Mouse (Mus musculus): ENCODE measurements around the gene Dennd5b.
"Not testable (repeated sequence)": the region's sequence is repeated elsewhere in the genome, so short reads cannot be mapped to it uniquely, and the experiment has no call there.

The Dennd5b gene

GRCm38 (mm10) chr6:149010766-149011301 is 90.6 kb downstream of the Dennd5b start:
- DNase-seq (ENCODE audit: low spot score in 2 of 2): no peak

- DNase-seq (ENCODE audit: low spot score in 2 of 2): no peak
These were observed 96.5 kb downstream of the Dennd5b start for GRCm38 (mm10) chr6:149005009-149005408.

GRCm38 (mm10) chr6:148994327-148994999 is 107.0 kb downstream of the Dennd5b start:
- no peak for DNase-seq (ENCODE audit: low spot score in 2 of 2)

DNA sequence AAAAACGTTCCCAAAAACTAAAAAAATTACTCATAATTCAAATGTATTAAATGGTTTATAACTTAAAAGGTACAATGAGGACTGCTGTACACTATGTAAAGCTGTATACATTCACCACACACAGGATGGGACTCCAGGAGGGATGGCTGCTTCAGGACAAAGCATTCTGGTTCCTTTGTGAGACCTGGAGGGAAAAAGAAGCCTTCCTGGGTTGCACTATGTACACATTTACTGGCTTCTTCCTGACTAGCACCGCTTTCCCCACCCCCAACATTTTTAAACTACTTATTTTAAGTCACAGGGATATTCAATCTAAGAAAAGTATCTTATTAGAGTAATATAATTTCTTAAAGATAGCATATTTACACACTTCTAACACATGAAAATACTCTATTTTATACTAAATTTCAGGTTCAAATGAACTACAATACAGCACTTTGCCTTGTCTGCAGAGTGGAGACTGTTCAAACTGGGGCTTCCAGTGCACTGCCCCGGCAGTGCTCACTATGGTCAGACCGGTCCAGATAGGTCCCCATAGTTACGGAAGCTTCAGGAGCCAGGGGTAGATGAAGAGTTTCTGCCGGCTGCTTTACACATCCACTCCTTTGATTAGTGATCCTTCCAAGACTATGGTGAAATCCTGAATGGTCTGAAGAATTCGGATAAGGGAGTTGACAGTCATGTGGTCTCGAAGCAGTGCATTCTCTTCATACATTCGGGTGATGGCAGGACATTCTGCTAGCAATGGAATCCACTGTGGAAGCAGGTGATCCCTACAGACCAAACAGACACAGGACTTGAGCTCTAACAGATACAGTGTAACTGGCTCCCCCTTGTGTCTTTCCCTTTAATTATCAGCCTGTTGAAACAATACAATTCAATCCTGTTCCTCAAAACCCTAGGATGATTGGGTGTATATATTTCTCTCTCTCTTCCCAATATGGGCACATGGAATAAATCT is 108.1 kb downstream of the Dennd5b start:
- DNase-seq (ENCODE audit: low spot score in 2 of 2): no peak

GRCm38 (mm10) chr6:148992373-148993116 is 108.9 kb downstream of the Dennd5b start:
- DNase-seq (ENCODE audit: low spot score in 2 of 2): no peak

DNA sequence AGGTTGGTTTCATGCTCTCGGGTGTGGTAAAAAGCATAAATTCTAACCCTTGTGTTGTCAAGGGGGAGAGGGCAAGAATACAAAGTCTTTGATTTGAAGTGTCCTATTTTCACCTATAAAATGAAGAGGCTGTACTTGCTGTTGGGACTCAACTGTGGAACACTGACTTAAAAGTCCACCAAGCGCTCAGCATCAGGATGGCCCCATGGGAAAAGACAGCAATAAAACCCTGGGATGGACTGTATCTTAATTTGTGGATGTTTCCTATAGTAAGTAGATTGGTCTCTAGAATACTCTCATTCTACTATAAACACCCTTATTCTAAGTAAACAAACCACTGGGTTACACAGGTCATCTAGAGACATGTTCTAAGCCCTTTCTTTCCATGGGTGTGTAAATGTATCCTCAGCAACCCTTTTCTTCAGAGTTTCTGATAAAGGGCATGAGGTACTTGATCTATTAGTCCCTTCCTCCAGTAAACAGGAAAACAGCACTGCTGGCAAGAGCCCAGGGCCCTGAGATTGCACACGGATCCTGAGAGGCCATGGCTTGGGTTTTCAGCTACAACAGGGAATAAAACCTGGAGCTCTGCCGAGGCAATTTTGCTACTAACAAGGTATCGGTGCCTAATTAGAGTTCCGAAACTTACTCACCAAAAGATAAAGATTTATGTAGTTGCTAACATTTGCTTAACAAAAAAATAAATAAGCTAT is 109.7 kb downstream of the Dennd5b start:
- DNase-seq (ENCODE audit: low spot score in 2 of 2): no peak

DNA sequence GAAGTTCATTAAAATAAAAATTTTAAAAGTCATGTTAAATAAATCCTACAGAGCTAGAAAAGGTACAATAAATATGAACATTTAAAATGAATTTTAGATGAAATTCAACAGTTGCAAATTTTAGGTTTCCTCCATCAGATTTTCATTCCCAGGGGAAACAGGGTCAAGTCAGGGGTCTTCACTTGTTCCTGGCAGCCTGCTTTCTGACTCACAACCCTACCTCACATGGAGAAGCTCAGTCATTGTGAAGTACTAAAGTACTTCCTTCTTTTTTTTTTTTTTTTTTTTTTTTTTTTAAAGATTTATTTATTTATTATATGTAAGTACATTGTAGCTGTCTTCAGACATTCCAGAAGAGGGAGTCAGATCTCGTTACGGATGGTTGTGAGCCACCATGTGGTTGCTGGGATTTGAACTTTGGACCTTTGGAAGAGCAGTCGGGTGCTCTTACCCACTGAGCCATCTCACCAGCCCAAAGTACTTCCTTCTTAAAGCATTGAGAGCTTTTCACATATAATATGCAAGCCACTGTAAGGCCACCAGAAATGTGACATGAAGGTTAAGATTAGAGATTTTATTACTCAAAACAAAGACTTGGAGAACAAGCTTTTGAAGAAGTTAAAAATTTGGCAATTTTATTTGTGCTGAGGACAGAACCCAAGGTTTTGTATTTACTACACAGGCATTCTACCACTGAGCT is 111.5 kb downstream of the Dennd5b start:
- DNase-seq (ENCODE audit: low spot score in 2 of 2): not testable (repeated sequence)

- peak in 1 of 2 experiments; percentile 16 for DNase-seq (ENCODE audit: low spot score in 2 of 2)
These were observed 115.5 kb downstream of the Dennd5b start for GRCm38 (mm10) chr6:148986003-148986402.

GRCm38 (mm10) chr6:148980495-148980894 is 121.0 kb downstream of the Dennd5b start:
- no peak for DNase-seq (ENCODE audit: low spot score in 2 of 2)

DNA sequence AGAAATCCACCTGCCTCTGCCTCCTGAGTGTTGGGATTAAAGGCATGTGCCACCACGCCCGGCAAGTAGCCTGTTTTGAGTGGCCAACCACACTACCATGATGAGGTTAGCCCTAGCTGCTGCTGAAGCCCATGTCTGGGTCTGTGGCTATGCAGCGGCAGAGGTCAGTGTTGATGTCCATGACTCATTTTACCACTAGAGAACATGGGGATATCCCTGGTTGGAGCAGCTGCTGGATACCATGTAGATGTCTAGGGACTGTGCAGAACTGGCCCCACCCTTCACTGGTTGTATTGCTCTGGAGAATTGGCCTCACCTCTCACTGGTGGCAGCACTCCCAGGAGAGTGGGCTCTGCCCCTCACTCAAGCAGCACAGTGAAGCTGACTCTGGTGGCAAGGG is 126.4 kb downstream of the Dennd5b start:
- DNase-seq (ENCODE audit: low spot score in 2 of 2): no peak

DNA sequence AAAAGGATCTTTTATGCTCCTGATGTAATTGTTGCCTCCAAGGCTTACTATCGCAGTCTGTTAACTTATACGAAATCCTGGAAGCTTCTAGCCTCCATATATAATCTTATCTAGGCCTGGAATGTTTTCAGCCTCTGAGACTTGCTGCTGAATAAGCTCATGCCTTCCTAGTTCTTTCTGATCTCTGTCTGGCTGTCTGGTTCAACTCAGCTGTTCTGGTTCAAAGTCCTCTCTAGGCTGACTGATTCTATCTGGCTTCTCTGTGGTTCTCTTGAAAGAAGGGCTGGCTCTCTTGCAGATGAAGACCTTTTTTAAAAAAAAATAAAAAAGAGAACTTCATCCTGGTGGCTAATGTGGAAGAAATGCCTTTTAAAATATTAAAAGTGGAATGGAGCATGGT is 128.6 kb downstream of the Dennd5b start:
- no peak for DNase-seq (ENCODE audit: low spot score in 2 of 2)

GRCm38 (mm10) chr6:148972059-148972848 is 129.2 kb downstream of the Dennd5b start:
- no peak for DNase-seq (ENCODE audit: low spot score in 2 of 2)

DNA sequence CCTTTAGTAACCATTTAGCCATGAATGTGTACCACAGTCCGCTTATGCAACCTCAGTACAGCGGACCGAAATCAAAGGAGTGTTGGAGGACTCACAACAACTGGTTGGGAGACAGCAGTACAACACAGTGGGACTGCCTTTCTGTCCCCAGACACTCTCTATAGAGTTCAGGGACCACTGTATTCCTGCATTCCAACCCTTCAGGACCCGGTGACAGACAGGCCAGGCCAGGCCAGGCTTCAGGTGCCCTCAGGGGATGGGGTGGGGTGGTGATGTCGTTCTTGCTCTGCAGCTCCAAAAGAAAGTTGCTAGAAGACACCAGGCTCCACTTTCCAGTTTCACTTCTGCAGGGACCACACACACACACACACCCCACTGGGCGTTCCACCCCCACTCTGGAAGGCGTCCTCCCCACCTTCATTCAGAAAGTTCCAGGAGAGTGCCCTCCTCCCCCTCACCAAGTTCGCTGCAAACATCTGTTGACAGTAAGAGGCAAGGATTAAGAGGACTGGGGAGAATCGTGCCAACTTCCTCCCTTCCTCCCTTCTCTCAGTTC is 130.0 kb downstream of the Dennd5b start:
- DNase-seq (ENCODE audit: low spot score in 2 of 2): no peak

- DNase-seq (ENCODE audit: low spot score in 2 of 2): no peak
These were observed 140.2 kb downstream of the Dennd5b start for GRCm38 (mm10) chr6:148961285-148961684.

DNA sequence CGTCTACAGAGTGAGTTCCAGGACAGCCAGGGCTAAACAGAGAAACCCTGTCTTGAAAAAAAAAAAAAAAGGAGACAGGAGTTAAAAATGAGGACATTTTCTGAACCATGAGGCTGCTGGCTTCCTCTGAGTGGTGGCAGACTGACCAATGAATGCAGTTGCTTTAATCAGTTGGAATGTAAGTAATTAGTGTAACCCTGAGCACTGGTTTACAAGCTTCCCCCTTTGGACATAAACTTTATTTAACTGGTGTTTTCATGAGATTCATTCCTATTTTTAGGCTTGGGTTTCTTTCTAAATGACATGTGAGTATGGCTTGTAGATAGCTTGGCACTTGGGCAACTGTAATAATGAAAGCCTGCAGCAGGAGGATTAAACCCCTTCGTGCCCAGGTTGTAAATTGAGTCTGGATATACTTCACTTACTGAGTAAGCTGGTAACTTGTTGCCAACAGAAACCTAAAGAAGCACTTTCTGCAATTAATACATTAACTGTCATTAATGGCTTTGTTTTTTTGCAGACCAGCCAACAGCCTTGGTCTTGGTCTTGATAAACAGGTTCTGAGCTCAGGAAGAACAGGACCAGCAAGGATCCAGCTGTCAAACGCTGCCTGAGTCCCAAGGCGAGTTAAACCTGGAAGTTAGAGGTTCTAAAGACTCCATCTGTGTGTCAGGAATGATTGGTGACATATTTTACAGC is 141.8 kb downstream of the Dennd5b start:
- DNase-seq (ENCODE audit: low spot score in 2 of 2): no peak

GRCm38 (mm10) chr6:148958712-148959111 is 142.8 kb downstream of the Dennd5b start:
- DNase-seq (ENCODE audit: low spot score in 2 of 2): no peak

DNA sequence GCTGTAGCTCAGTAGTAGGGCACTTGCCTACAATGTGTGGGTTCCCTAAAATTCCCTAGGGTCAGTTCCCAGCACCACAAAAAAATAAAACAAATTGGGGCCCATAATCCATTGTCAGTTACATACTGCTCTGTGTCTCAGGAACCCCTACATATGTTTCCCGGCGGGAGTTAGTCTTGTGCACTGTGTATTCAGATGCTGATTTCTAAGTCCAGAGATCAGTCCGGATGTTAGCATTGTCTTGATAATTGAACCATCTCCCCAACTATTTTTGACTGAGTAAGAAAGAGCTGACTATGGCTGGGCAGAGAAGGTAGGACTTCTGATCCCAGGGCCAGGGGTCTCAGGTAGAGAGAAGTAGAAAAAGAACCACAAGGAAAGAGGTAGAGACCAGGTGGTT is 144.4 kb downstream of the Dennd5b start:
- no peak for DNase-seq (ENCODE audit: low spot score in 2 of 2)

DNA sequence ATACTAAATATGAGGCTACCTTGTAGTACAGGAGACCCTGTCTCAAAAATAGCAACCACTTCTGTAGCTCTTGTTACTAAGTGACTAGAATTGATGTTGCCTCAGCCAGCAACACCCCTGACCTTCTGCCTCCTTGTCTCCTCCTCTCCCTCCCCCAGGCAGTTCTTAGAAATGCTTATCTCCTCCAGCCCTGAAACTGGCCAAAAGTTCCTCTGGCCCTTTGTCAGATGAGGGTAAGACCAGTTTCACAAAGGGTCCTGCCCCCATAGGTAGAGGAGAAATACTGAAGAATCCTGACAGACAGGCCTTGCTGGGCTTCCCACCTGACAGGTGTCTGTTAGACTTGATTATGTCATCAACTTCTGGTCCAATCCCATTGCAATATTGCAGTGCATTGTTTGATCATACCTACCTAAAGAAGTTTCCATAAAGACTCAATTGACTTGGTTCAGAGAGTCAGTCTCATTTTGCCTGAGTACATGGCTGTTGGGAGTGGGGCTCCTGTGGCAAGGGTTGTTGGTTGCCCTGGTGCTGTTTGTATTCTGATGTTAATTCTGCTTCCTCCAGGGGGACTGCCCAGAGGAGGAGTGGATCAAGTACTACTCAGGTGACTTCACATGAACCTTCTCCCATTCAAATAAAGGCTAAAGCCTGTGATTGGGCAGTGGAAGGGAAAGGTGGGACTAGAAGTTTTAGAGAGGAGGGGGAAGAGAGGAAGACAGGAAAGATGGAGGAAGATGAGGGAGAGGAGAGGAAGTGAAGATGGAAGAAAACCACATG is 145.6 kb downstream of the Dennd5b start:
- DNase-seq (ENCODE audit: low spot score in 2 of 2): no peak
